Mouse (Mus musculus) heart, embryonic 16.5 days (tissue): ENCODE results near the gene Ext2. TPM values are rescaled to one million over a fixed set of nuclear protein-coding genes. Genes with fewer than 3 reads are reported as not detected.
A peak's percentile ranks its signal among the peaks of the same experiment; 100 is the strongest.

Experiments used
- ATAC-seq: fragments of 200-750 bp; cut with Nextera tagmentation; replicated peaks from 2 replicates; pipeline ENCODE4 v1.8.0; 2017; ENCODE audit warnings: moderate number of reproducible peaks; ENCODE audit not compliant: insufficient read depth, low FRiP score; ENCODE audit errors: extremely low read depth
- H3K27ac ChIP-seq: fragments of 300-500 bp; sonication (generic); 2 replicates; pipeline ENCODE4 v1.5.1; 2014; ENCODE audit warnings: mild to moderate bottlenecking, low read length, control low read depth, moderate library complexity
- H3K27me3 ChIP-seq: fragments of 300-500 bp; sonication (generic); 2 replicates; pipeline ENCODE4 v1.6.1; 2014; ENCODE audit warnings: low read length, mixed read lengths; ENCODE audit not compliant: control insufficient read depth, insufficient read depth
- H3K36me3 ChIP-seq: fragments of 300-500 bp; sonication (generic); 2 replicates; pipeline ENCODE4 v1.6.1; 2014; ENCODE audit not compliant: control insufficient read depth, insufficient read depth
- H3K4me1 ChIP-seq: fragments of 300-500 bp; sonication (generic); 2 replicates; pipeline ENCODE4 v1.6.1; 2014; ENCODE audit warnings: low read length, mixed read lengths; ENCODE audit not compliant: control insufficient read depth, insufficient read depth
- H3K4me2 ChIP-seq: fragments of 300-500 bp; sonication (generic); 2 replicates; pipeline ENCODE4 v1.6.1; 2014; ENCODE audit warnings: low read depth, mild to moderate bottlenecking, control low read depth, low read length
- H3K4me3 ChIP-seq: fragments of 300-500 bp; sonication (generic); 2 replicates; pipeline ENCODE4 v1.5.1; 2014; ENCODE audit warnings: mild to moderate bottlenecking, control low read depth, low read length
- H3K9ac ChIP-seq: fragments of 300-500 bp; sonication (generic); 2 replicates; pipeline ENCODE4 v1.6.1; 2014; ENCODE audit warnings: low read length, control low read depth
- H3K9me3 ChIP-seq: fragments of 300-500 bp; sonication (generic); replicated peaks from 2 replicates; pipeline ENCODE4 v1.6.1; 2016; ENCODE audit warnings: low read length; ENCODE audit not compliant: control insufficient read depth
- WGBS: fragments of 180-500 bp; shearing (Covaris S2); extraction: QIAGEN DNeasy Blood & Tissue Kit; methylation state at CpG from one replicate; pipeline ENCODE4 v1.1.7; 2014; 5-methylcytosine and 5-hydroxymethylcytosine counted together
- polyA plus RNA-seq: library from polyadenylated mRNA; unstranded; fragments of >200 nt; fragmentation: Nextera tagmentation; extraction: Ambion mirVana; gene quantifications from 2 replicates; pipeline ENCODE4 v1.2.1, GENCODE M21; 2015

The Ext2 gene
- polyA plus RNA-seq, 1 experiment from 2014 or later, result 70.1 TPM

DNA sequence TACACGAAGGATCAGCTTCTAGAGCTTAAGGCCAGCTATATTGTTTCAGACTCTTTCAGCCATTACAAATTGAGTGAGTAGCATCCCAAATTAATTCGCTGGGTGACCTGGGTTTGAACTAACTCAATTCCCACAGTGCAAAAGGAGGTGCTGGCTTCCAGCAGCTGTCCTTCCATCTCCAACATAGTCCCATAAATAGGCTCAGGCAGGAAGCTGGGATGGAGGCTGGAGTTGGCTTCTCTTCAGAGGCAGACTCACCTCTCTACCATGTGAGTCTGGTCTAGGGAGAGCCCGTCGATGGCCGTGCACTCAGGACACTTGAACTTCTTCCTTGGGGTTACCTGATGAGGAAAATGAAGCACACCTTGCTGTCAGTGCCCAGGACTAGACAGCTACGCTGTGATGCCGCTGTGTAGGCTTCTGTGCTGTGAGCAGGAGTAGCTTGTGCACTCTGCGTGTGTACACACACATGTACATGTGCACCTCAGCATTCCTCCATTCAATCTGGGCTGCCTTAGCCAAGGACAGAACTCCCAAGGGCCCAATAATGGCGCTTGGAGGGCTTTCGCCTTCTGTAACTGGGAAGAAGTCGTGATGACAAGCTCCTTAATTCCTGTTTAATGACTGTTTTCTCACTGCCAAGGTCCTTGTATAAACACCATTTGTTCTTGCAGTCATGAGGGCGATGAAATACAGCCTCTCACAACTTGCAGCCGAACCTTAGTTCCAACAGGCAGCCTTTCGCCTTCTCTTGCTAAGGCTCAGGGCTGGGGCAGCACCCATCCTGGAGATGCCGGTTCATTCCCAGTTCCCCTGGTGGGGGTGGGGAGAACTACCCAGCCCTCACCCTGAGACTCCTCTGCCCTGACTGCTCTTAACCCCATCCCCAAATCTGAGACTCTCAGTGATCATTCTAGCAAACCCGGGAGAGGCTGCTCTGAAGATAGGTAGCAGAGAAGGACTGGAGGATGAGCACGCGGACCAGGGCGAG, 119.1 kb downstream of the Ext2 start:
- Histone ChIP-seq H3K4me2 (no peak overlapping the region), H3K9ac (no peak overlapping the region), H3K4me3 (no peak overlapping the region), H3K27me3 (no peaks in the 10 kb centered on the region), H3K36me3 (0 out of 2 replicates have a peak, but pooled peaks cover 3% of the 10 kb centered on the region), H3K4me1 (no peaks in the 10 kb centered on the region), H3K27ac (no peak overlapping the region), H3K9me3 (no peaks in the 10 kb centered on the region)
- 81% methylated on average over 19 of the region's 19 CpGs for WGBS
- ATAC-seq, result no peak

DNA sequence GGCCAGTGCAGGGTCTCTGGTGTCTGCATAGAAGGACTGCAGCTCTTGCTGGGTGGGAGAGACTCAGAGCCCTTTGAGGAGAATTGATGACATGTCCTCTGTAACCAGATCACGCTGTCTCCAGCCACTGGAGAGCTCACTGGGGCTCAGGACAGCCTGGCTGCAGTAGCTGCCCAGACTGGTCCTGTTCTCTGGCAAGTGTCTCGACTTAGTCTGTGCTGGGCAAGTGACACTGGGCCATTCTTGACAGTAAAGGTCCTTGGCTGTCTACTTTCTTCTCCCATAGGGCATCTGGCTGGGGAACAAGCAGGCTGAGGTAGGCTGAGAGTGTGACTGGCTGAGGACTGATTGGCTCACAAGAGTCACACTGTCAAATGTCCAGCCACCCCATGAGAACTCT, 123.0 kb downstream of the Ext2 start:
- H3K4me3 ChIP-seq, result no peak overlapping the region
- no peaks in the 10 kb centered on the region for H3K9me3 ChIP-seq
- no peak for ATAC-seq
- no peak overlapping the region for H3K9ac ChIP-seq
- H3K27me3 ChIP-seq, result no peaks in the 10 kb centered on the region
- H3K36me3 ChIP-seq, result 0 out of 2 replicates have a peak, but pooled peaks cover 3% of the 10 kb centered on the region
- peaks cover 19% of the 10 kb centered on the region for H3K4me1 ChIP-seq
- WGBS, result 48% methylated on average over 2 of the region's 2 CpGs
- no peak overlapping the region for H3K27ac ChIP-seq
- H3K4me2 ChIP-seq, result no peak overlapping the region

DNA sequence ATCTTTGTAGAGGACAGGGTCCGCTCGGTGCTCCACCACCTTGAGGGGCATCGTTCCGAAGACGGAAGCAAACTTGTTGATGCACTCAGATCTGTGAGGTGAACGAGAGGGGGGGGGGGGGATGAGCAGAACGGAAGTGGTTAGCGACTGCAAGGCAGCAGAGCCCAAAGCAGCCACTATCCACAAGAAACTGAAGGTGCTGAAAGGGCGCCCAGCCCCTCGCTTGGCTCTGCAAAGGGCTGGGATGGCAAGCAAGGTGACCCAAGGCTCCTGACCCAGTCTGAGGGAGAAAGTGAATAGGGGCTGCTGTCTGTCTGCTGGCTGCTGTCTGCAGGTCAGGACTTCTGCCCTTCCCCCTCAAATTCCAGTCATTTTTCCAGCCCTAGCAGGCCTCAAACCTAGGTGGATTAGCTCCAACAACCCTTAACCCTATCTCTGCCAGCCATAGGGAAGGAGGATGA, 126.2 kb downstream of the Ext2 start:
- peak overlapping the region; percentile 23; the same call in 1 of the 2 replicates for H3K9ac ChIP-seq
- peak; percentile 70 for ATAC-seq
- peak overlapping the region; percentile 53 for H3K4me2 ChIP-seq
- WGBS, result 12% methylated on average over 10 of the region's 10 CpGs
- H3K9me3 ChIP-seq, result no peaks in the 10 kb centered on the region
- H3K27me3 ChIP-seq, result no peaks in the 10 kb centered on the region
- H3K36me3 ChIP-seq, result no peaks in the 10 kb centered on the region
- H3K4me3 ChIP-seq, result no peak overlapping the region
- H3K4me1 ChIP-seq, result peaks cover 22% of the 10 kb centered on the region
- peak overlapping the region; percentile 75; the same call in 1 of the 2 replicates for H3K27ac ChIP-seq

DNA sequence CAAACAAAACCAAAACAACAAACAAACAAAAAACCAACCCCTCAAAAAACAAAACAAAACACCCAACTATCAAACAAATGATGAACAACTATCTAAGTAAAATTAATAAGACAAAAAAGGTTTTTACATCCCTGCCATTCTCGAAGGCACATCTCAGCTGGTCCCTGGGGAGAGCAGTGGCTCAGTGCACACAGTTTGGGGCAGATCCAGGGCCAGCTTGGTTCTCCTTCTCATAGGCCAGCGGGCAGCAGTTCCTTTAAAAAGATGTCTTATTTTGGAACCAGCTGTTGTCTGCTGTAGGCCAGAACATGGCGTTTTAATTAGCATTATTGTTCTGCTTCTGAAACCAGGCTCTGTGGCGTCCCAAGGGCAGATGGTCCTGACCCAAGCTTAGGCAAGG, 129.3 kb downstream of the Ext2 start:
- H3K4me3 ChIP-seq, result no peak overlapping the region
- no peak overlapping the region for H3K9ac ChIP-seq
- H3K4me1 ChIP-seq, result peaks cover 35% of the 10 kb centered on the region
- no peak overlapping the region for H3K4me2 ChIP-seq
- no peak overlapping the region for H3K27ac ChIP-seq
- WGBS, result 82% methylated on average over 4 of the region's 4 CpGs
- no peaks in the 10 kb centered on the region for H3K27me3 ChIP-seq
- no peaks in the 10 kb centered on the region for H3K36me3 ChIP-seq
- no peak for ATAC-seq
- H3K9me3 ChIP-seq, result no peaks in the 10 kb centered on the region

DNA sequence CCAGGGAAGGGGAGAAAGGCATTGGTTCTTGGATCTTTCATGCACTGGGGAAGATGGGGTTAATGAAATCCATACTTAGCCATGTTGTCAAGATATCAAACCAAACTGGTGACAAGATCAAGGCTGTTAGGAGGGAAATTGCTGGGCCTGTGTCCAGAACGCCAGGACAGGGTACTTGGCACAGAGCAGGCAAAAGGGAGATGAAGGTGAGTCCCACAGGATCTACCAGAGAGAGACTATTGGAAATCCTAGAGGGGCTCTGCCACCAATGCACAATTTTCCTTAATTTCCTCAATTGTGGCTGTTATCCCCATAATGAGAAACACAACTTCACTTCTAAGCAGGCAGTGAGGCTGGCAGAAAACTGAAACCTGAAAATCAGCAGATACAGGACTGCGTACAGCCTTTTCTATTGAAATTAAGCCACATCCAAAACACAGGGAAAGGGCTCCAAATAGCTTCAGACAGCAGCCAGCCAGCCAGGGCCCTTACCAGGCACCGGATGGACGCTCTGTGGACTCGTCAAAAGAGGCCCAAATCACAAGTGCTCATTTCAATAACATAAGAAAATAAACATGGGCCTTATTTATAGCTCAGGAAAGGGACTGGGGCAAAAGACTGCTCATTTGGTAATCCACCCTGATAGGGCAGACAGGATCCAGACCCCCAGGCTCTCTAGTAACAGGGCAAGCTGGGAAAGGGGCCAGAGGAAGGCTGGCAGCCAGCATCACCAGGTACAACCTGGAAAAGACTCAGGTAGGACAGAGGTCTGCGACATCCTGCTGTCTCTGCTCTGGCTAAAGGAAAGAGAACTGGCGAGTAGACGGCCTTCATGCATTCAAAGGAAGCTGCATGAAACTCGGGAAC, 132.1 kb downstream of the Ext2 start:
- Histone ChIP-seq H3K9me3 (no peaks in the 10 kb centered on the region), H3K27ac (no peak overlapping the region), H3K4me1 (peaks cover 15% of the 10 kb centered on the region), H3K27me3 (no peaks in the 10 kb centered on the region), H3K4me3 (no peak overlapping the region), H3K9ac (no peak overlapping the region), H3K4me2 (no peak overlapping the region), H3K36me3 (no peaks in the 10 kb centered on the region)
- ATAC-seq, result no peak
- 60% methylated on average over 9 of the region's 9 CpGs for WGBS

DNA sequence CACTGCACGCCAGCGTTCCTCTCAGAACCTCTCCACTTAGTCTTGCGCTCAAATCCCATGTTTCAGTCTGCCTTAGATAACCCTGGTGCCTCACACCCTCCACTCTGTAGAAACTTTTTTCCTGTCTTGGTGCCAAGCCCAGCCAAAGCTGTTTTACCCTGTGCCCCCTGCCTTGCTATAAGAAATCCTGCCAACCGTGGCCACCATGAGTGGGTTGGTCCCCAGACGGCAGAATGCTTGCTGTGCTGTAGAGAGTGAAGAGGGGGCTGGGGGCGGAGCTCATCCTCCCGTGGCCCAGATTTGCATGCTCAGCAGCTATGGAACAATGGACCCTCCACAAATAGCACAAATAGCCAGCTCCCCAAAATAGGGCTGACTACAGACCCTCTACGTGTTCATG, 138.7 kb downstream of the Ext2 start:
- no peak overlapping the region for H3K27ac ChIP-seq
- no peaks in the 10 kb centered on the region for H3K4me1 ChIP-seq
- no peak overlapping the region for H3K4me3 ChIP-seq
- no peak overlapping the region for H3K9ac ChIP-seq
- no peaks in the 10 kb centered on the region for H3K9me3 ChIP-seq
- ATAC-seq, result no peak
- H3K27me3 ChIP-seq, result no peaks in the 10 kb centered on the region
- no peaks in the 10 kb centered on the region for H3K36me3 ChIP-seq
- no peak overlapping the region for H3K4me2 ChIP-seq
- WGBS, result 51% methylated on average over 8 of the region's 8 CpGs

DNA sequence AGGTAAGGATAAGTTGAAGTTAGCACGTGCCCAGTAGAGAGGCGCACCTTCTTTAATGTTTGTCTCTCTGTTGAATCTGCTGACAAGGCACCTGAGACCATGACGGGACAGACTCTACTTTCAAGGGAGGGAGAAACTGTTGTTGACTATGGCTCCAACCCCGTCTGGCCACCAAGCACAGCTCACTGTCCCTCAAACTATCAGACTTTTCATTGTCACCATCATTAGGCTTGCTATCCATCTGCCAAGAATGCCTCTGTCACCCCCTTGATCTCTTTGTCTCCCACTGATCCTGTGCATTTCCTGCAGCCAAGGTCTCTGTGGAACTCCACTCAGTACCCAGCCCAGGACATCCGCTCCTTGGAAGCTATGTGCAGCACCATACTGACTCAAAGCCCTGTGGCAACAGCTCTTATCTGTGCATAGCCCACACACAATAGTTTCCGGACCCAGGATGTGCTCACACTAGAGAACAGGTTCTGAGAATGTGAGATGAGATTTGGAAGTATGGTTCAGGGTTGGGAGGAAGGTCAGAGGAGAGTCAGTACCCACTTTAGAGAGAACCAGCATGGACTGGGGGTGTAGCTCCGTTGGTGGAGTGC, 139.7 kb downstream of the Ext2 start:
- no peak for ATAC-seq
- Histone ChIP-seq H3K9me3 (no peaks in the 10 kb centered on the region), H3K27ac (no peak overlapping the region), H3K27me3 (no peaks in the 10 kb centered on the region), H3K4me2 (no peak overlapping the region), H3K9ac (no peak overlapping the region), H3K4me3 (no peak overlapping the region), H3K4me1 (no peaks in the 10 kb centered on the region), H3K36me3 (no peaks in the 10 kb centered on the region)
- WGBS, result 76% methylated on average over 7 of the region's 7 CpGs

DNA sequence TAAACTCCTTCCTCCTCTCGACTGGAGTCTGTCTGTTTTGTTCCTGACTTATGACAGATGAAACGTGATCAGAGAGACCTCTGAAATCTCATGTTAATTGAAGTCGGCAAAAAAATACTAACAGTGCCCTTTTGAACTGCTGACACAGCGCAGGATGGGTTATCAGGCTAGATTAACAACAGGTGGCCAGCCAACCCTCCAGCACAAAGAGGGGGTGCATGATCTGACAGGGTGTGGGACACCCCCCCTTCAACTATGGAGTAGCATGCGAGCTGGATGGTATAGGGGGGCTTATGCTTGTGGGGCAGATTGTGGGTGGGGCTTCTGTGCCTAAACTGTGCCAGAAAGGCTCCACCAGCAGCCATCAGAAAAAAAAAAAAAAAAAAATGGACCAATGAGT, 141.0 kb downstream of the Ext2 start:
- Histone ChIP-seq H3K27ac (no peak overlapping the region), H3K9ac (no peak overlapping the region), H3K27me3 (no peaks in the 10 kb centered on the region), H3K4me2 (no peak overlapping the region), H3K9me3 (no peaks in the 10 kb centered on the region), H3K4me1 (no peaks in the 10 kb centered on the region), H3K36me3 (no peaks in the 10 kb centered on the region), H3K4me3 (no peak overlapping the region)
- 46% methylated on average over 5 of the region's 5 CpGs for WGBS
- no peak for ATAC-seq
